Mouse (Mus musculus): ENCODE data around the gene Gm7534. TPM values are rescaled to one million over a fixed set of nuclear protein-coding genes. Genes with fewer than 3 reads are reported as not detected.
"Not testable (repeated sequence)": the region's sequence is repeated elsewhere in the genome, so short reads cannot be mapped to it uniquely, and the experiment has no call there.

Gene Gm7534
- polyA plus RNA-seq, 1 experiment from 2014 or later: not detected

GRCm38 (mm10) chr4:134154354-134154753 is 48.5 kb downstream of the Gm7534 start:
- Histone ChIP-seq H3K4me3 (no peak overlapping the region), H3K4me1 (no peaks in the 10 kb centered on the region), H3K27me3 (ENCODE audit: poor library complexity, severe bottlenecking) (0 out of 2 replicates have a peak, but pooled peaks cover 7% of the 10 kb centered on the region), H3K36me3 (replicated peaks) (peaks cover 69% of the 10 kb centered on the region), H3K27ac (no peak overlapping the region), H3K9me3 (no peaks in the 10 kb centered on the region)
- no peak for DNase-seq (ENCODE audit: extremely low spot score, low spot score)
- WGBS: 93% methylated on average over 3 of the region's 3 CpGs

GRCm38 (mm10) chr4:134153656-134154055 is 49.1 kb downstream of the Gm7534 start:
- Histone ChIP-seq H3K4me1 (no peaks in the 10 kb centered on the region), H3K27ac (no peak overlapping the region), H3K4me3 (no peak overlapping the region), H3K36me3 (replicated peaks) (peaks cover 76% of the 10 kb centered on the region), H3K9me3 (no peaks in the 10 kb centered on the region), H3K27me3 (ENCODE audit: poor library complexity, severe bottlenecking) (0 out of 2 replicates have a peak, but pooled peaks cover 1% of the 10 kb centered on the region)
- DNase-seq (ENCODE audit: extremely low spot score, low spot score): no peak
- 94% methylated on average over 3 of the region's 3 CpGs for WGBS

- Histone ChIP-seq H3K4me1 (no peaks in the 10 kb centered on the region), H3K9me3 (no peaks in the 10 kb centered on the region), H3K27me3 (ENCODE audit: poor library complexity, severe bottlenecking) (no peaks in the 10 kb centered on the region), H3K36me3 (replicated peaks) (peaks cover 92% of the 10 kb centered on the region), H3K4me3 (no peak overlapping the region), H3K27ac (no peak overlapping the region)
- DNase-seq (ENCODE audit: extremely low spot score, low spot score): no peak
- 92% methylated on average over 3 of the region's 3 CpGs for WGBS
Measured at GRCm38 (mm10) chr4:134152112-134152511, 50.7 kb downstream of the Gm7534 start.

- no peaks in the 10 kb centered on the region for H3K4me1 ChIP-seq
- H3K27ac ChIP-seq: no peak overlapping the region
- H3K27me3 ChIP-seq (ENCODE audit: poor library complexity, severe bottlenecking): no peaks in the 10 kb centered on the region
- H3K36me3 ChIP-seq (replicated peaks): peaks cover 96% of the 10 kb centered on the region
- 97% methylated on average over 4 of the region's 4 CpGs for WGBS
- no peak overlapping the region for H3K4me3 ChIP-seq
- H3K9me3 ChIP-seq: no peaks in the 10 kb centered on the region
- DNase-seq (ENCODE audit: extremely low spot score, low spot score): no peak
Measured at GRCm38 (mm10) chr4:134149389-134149788, 53.4 kb downstream of the Gm7534 start.

DNA sequence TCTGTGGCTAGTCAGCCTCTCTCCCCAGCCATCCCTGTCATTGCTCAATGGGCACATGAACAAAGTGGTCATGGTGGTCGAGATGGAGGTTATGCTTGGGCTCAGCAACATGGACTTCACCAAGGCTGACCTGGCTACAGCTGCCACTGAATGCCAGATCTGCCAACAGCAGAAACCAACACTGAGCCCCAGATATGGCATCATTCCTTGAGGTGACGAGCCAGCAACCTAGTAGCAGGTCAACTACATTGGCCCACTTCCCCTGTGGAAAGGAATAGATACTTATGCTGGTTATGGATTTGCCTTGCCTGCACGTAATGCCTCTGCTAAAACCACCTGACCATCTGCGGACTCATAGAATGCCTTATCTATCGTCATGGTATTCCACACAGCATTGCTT is 58.5 kb downstream of the Gm7534 start:
- peaks cover 73% of the 10 kb centered on the region for H3K36me3 ChIP-seq (replicated peaks)
- WGBS: 91% methylated on average over 5 of the region's 5 CpGs
- H3K4me3 ChIP-seq; H3K9me3 ChIP-seq; H3K27ac ChIP-seq; DNase-seq (ENCODE audit: extremely low spot score, low spot score); H3K27me3 ChIP-seq (ENCODE audit: poor library complexity, severe bottlenecking); H3K4me1 ChIP-seq: not testable (repeated sequence)

Other genes starting within 250 kb of the Gm7534 start
- 3,760 and 3,774 TPM in 2 replicates for gene Hmgn2, start 234.4 kb downstream of the Gm7534 start, polyA plus RNA-seq (2016; fragmentation: Nextera tagmentation; extraction: Ambion mirVana)
- gene Dhdds, start 202.1 kb downstream of the Gm7534 start, polyA plus RNA-seq (2016; fragmentation: Nextera tagmentation; extraction: Ambion mirVana): 40.3 and 41.9 TPM in 2 replicates
- 21.6 and 25.7 TPM in 2 replicates for gene Lin28a, start 184.2 kb downstream of the Gm7534 start, polyA plus RNA-seq (2016; fragmentation: Nextera tagmentation; extraction: Ambion mirVana)
- gene Zfp683, start 149.2 kb downstream of the Gm7534 start, polyA plus RNA-seq (2016; fragmentation: Nextera tagmentation; extraction: Ambion mirVana): not detected in 2 replicates
- 1.7 and 3.5 TPM in 2 replicates for gene Crybg2, start 142.2 kb downstream of the Gm7534 start, polyA plus RNA-seq (2016; fragmentation: Nextera tagmentation; extraction: Ambion mirVana)
- 4.1 and 5.0 TPM in 2 replicates for gene Cd52, start 107.9 kb downstream of the Gm7534 start, polyA plus RNA-seq (2016; fragmentation: Nextera tagmentation; extraction: Ambion mirVana)
- 6.3 and 7.3 TPM in 2 replicates for gene Ubxn11, start 100.4 kb downstream of the Gm7534 start, polyA plus RNA-seq (2016; fragmentation: Nextera tagmentation; extraction: Ambion mirVana)
- gene Sh3bgrl3, start 74.2 kb downstream of the Gm7534 start, polyA plus RNA-seq (2016; fragmentation: Nextera tagmentation; extraction: Ambion mirVana): 267 and 270 TPM in 2 replicates
- gene Cep85, start 15.9 kb downstream of the Gm7534 start, polyA plus RNA-seq (2016; fragmentation: Nextera tagmentation; extraction: Ambion mirVana): 34.3 and 35.5 TPM in 2 replicates
- not detected in 2 replicates for gene Catsper4, start 24.4 kb upstream of the Gm7534 start, polyA plus RNA-seq (2016; fragmentation: Nextera tagmentation; extraction: Ambion mirVana)
- 0.97 and 1.1 TPM in 2 replicates for gene Cnksr1, start 35.4 kb upstream of the Gm7534 start, polyA plus RNA-seq (2016; fragmentation: Nextera tagmentation; extraction: Ambion mirVana)
- gene E130218I03Rik, start 40.7 kb upstream of the Gm7534 start, polyA plus RNA-seq (2016; fragmentation: Nextera tagmentation; extraction: Ambion mirVana): 0.72 and 0.90 TPM in 2 replicates
- 20.7 and 22.7 TPM in 2 replicates for gene Zfp593, start 42.6 kb upstream of the Gm7534 start, polyA plus RNA-seq (2016; fragmentation: Nextera tagmentation; extraction: Ambion mirVana)
- 0.24 TPM in 1 of 2 replicates, not detected in the other for gene Gm30191, start 43.9 kb upstream of the Gm7534 start, polyA plus RNA-seq (2016; fragmentation: Nextera tagmentation; extraction: Ambion mirVana)
- 8.3 and 8.4 TPM in 2 replicates for gene Grrp1, start 51.1 kb upstream of the Gm7534 start, polyA plus RNA-seq (2016; fragmentation: Nextera tagmentation; extraction: Ambion mirVana)
- gene Pdik1l, start 84.9 kb upstream of the Gm7534 start, polyA plus RNA-seq (2016; fragmentation: Nextera tagmentation; extraction: Ambion mirVana): 21.7 and 22.0 TPM in 2 replicates
- gene Trim63, start 112.1 kb upstream of the Gm7534 start, polyA plus RNA-seq (2016; fragmentation: Nextera tagmentation; extraction: Ambion mirVana): 0.22 and 0.84 TPM in 2 replicates
- not detected in 2 replicates for gene Slc30a2, start 140.2 kb upstream of the Gm7534 start, polyA plus RNA-seq (2016; fragmentation: Nextera tagmentation; extraction: Ambion mirVana)
- 0.22 and 0.27 TPM in 2 replicates for gene Extl1, start 180.8 kb upstream of the Gm7534 start, polyA plus RNA-seq (2016; fragmentation: Nextera tagmentation; extraction: Ambion mirVana)
- gene Pafah2, start 193.3 kb upstream of the Gm7534 start, polyA plus RNA-seq (2016; fragmentation: Nextera tagmentation; extraction: Ambion mirVana): 6.3 and 6.4 TPM in 2 replicates